Mouse (Mus musculus): ENCODE data around the gene Klra8.
"Not testable (repeated sequence)": the region's sequence is repeated elsewhere in the genome, so short reads cannot be mapped to it uniquely, and the experiment has no call there.

Gene Klra8

GRCm38 (mm10) chr6:130129798-130130197 is at the start of gene Klra8:
Gene Klra8 (minus strand): TSS chr6:130129898.
- in situ Hi-C loops (cut with MseI, MboI) = not testable (repeated sequence)

DNA sequence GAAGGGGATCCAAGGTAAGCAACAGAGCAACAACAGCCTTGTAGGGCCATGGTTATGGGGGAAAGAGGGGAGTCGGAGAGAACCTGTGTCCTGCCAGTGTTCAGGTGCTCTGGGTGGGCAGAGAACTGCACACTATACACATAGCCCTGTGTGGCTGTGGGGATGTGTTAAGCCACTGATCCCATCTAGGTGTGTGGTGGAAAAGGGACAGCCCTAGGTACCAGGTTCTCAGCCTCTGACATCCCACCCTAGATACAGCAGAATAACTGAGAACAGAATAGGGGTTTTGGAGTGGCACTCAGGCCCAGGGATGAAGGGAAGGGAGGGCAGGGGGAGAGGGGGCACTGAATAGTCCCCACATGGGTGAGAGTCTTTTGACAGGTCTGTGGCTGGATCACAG is 19.2 kb downstream of the Klra8 start:
- in situ Hi-C loops (cut with MseI, MboI) = no loop called here

DNA sequence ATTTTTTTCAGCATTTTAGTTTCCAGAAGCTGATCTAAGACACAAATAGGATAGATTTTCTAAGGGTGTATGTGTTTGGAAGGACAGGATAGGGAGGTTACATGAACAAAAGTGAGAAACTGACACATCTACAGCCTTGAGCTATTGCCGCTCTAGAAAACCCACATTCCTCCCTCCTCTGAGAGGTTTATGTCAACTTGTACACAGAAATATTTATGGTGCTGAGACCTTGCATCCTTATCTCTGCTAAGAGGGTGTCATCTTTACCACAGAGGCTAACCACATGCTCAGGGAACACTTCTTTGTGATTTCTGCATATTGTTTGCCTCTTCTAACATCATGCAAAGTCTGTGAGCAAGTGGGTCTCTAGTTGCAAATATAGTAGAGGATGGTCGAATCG is 27.0 kb downstream of the Klra8 start:
- in situ Hi-C loops (cut with MseI, MboI) = not testable (repeated sequence)

GRCm38 (mm10) chr6:130092336-130092948 is 37.3 kb downstream of the Klra8 start:
- in situ Hi-C loops (cut with MseI, MboI) = no loop called here

DNA sequence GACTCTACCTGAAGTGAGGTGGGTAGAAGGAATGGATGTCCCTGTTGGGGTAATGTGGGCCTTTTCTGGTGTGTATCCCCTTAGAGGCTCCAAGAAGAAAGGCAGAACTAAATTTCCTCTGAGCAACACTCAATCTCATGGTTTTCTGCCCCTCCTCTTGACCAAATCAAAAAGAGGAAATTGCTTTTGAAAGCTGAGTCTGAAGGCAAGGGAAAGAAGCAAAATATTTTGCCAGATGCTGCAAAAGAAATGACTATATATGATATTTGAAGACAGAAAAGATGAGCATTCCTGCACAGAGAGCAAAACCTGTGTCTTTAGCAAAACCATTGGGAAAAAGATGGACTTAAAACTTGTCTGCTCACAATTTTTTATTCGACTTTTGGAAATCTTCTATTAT is 62.5 kb downstream of the Klra8 start, which contains the start of gene Klra4:
Klra4 (minus strand) TSS at position 101 of the 400 bp plus-strand sequence.
- in situ Hi-C loops (cut with MseI, MboI) = not testable (repeated sequence)

Measured in mouse trophoblast stem cell (cell line).